Mouse (Mus musculus) right cerebral cortex, postnatal 10 days (tissue): ENCODE results near the gene Syf2.

Experiments
- DNase-seq, 2 experiments: peaks; one replicate each; pipeline ENCODE4 v3.0.0; 2021; ENCODE audit warnings: low spot score in 2 of 2

The Syf2 gene

GRCm38 (mm10) chr4:134968605-134968976, 37.9 kb downstream of the Syf2 start:
- no peak for DNase-seq

- no peak for DNase-seq
These were observed 44.7 kb downstream of the Syf2 start for GRCm38 (mm10) chr4:134975261-134975928.

- DNase-seq = no peak
These were observed 45.2 kb downstream of the Syf2 start for GRCm38 (mm10) chr4:134975929-134976308.

GRCm38 (mm10) chr4:134978930-134979329, 48.2 kb downstream of the Syf2 start:
- no peak for DNase-seq

- no peak for DNase-seq
These were observed 51.3 kb downstream of the Syf2 start for GRCm38 (mm10) chr4:134981959-134982431.

- no peak for DNase-seq
These were observed 52.4 kb downstream of the Syf2 start for GRCm38 (mm10) chr4:134983136-134983535.

- DNase-seq = no peak
These were observed 53.9 kb downstream of the Syf2 start for GRCm38 (mm10) chr4:134984555-134984954.

GRCm38 (mm10) chr4:134985626-134986335, 55.1 kb downstream of the Syf2 start:
- DNase-seq = no peak

- DNase-seq = peak in 1 of 2 experiments; percentile 37
These were observed 55.6 kb downstream of the Syf2 start for GRCm38 (mm10) chr4:134986336-134986635.

- no peak for DNase-seq
These were observed 56.3 kb downstream of the Syf2 start for GRCm38 (mm10) chr4:134986963-134987362.
